Mouse (Mus musculus) ES-E14 (cell line): ENCODE data around the gene Il16. TPM values are rescaled to one million over a fixed set of nuclear protein-coding genes. Genes with fewer than 3 reads are reported as not detected.

Experiments
- DNase-seq: peaks from one replicate; pipeline ENCODE4 v3.0.0-alpha.2; 2013; ENCODE audit warnings: low read depth, low spot score
- H3K27ac ChIP-seq: 2 replicates; pipeline ENCODE4 v1.5.1; 2012; ENCODE audit warnings: low read depth, mild to moderate bottlenecking, low read length, moderate library complexity, mixed read lengths; ENCODE audit not compliant: poor library complexity, insufficient read depth, severe bottlenecking
- H3K36me3 ChIP-seq: 2 replicates; pipeline ENCODE4 v1.6.1; 2012; ENCODE audit warnings: mild to moderate bottlenecking, low read length, moderate library complexity, mixed read lengths; ENCODE audit not compliant: control insufficient read depth, poor library complexity, insufficient read depth, severe bottlenecking
- H3K4me1 ChIP-seq, 2 experiments: fragments of 150-350 bp in 1 of 2; sonication (generic) in 1 of 2; 2 replicates each; pipeline ENCODE4 v1.6.1; 2012; ENCODE audit warnings: low read length in 2 of 2, mild to moderate bottlenecking in 1 of 2, mixed read lengths in 1 of 2; ENCODE audit not compliant: control insufficient read depth in 2 of 2, insufficient read depth in 2 of 2, poor library complexity in 1 of 2
- H3K4me3 ChIP-seq, 2 experiments: fragments of 150-350 bp in 1 of 2; sonication (generic) in 1 of 2; 2 replicates each; pipeline ENCODE4 v1.5.1; 2012; ENCODE audit warnings: low read length in 2 of 2, low read depth in 1 of 2, mild to moderate bottlenecking in 1 of 2, mixed read lengths in 1 of 2; ENCODE audit not compliant: insufficient read depth in 1 of 2, poor library complexity in 1 of 2, severe bottlenecking in 1 of 2
- H3K9ac ChIP-seq: 2 replicates; pipeline ENCODE4 v1.6.1; 2012; ENCODE audit warnings: low read depth, mild to moderate bottlenecking, low read length, mixed read lengths; ENCODE audit not compliant: poor library complexity, insufficient read depth, severe bottlenecking
- H3K9me3 ChIP-seq: fragments of 150-350 bp; sonication (generic); 2 replicates; pipeline ENCODE4 v1.6.1; 2012; ENCODE audit warnings: low read depth, mild to moderate bottlenecking, low read length; ENCODE audit not compliant: control insufficient read depth, insufficient read depth
- CHD2 ChIP-seq: IDR thresholded peaks from 2 replicates; pipeline ENCODE4 v1.6.1; 2014; ENCODE audit warnings: mild to moderate bottlenecking, low read depth, low read length, inconsistent platforms
- HCFC1 ChIP-seq: IDR thresholded peaks from 2 replicates; pipeline ENCODE4 v1.6.1; 2012; ENCODE audit warnings: low read length, inconsistent platforms, borderline replicate concordance; ENCODE audit not compliant: insufficient read depth
- MAFK ChIP-seq: IDR thresholded peaks from 2 replicates; pipeline ENCODE4 v1.6.1; 2014; ENCODE audit warnings: mild to moderate bottlenecking, low read depth, low read length, inconsistent platforms; ENCODE audit not compliant: insufficient read depth
- ZC3H11A ChIP-seq: IDR thresholded peaks from 2 replicates; pipeline ENCODE4 v1.6.1; 2012; ENCODE audit warnings: low read depth, mild to moderate bottlenecking, inconsistent platforms, low read length, borderline replicate concordance
- ZNF384 ChIP-seq: IDR thresholded peaks from 2 replicates; pipeline ENCODE4 v1.6.1; 2012; ENCODE audit warnings: low read depth, low read length, inconsistent platforms
- in situ Hi-C, 2 experiments: fragments of 600-800 bp; cut with MboI; formaldehyde crosslinking; loops; one replicate each; pipeline ENCODE4 v1.15.1; 2025; ENCODE audit warnings: low sequenced_read_pairs in 2 of 2, inconsistent platforms in 1 of 2; ENCODE audit not compliant: unreplicated experiment in 2 of 2
- total RNA-seq: library from RNA; depleted of rRNA; stranded (reverse); fragments of 300-350 nt; gene quantifications from 2 replicates; pipeline ENCODE4 v1.2.3, GENCODE M21; 2012

The Il16 gene
- total RNA-seq, 1 experiment = 0.36 TPM

GRCm38 (mm10) chr7:83606796-83607195 is 138.7 kb downstream of the Il16 start:
- Histone ChIP-seq H3K36me3 (no peaks in the 10 kb centered on the region), H3K9ac (no peak overlapping the region), H3K27ac (no peak overlapping the region), H3K9me3 (no peaks in the 10 kb centered on the region), H3K4me1 (no peaks in the 10 kb centered on the region), H3K4me3 (no peak overlapping the region)
- no peak for DNase-seq
- no peak for TF ChIP-seq MAFK
- no peak for TF ChIP-seq HCFC1
- no peak for TF ChIP-seq CHD2
- no peak for TF ChIP-seq ZNF384
- TF ChIP-seq ZC3H11A = no peak
- in situ Hi-C loops = no loop called here

- H3K27ac ChIP-seq = no peak overlapping the region
- in situ Hi-C loops = no loop called here
- peaks cover 0 to 2% of the 10 kb centered on the region in 2 experiments; a peak in 1 of 4 replicates for H3K4me1 ChIP-seq
- no peaks in the 10 kb centered on the region for H3K9me3 ChIP-seq
- no peak for DNase-seq
- H3K9ac ChIP-seq = no peak overlapping the region
- no peak overlapping the region for H3K4me3 ChIP-seq
- TF ChIP-seq HCFC1 (no peak), ZC3H11A (no peak), MAFK (no peak), ZNF384 (no peak), CHD2 (no peak)
- H3K36me3 ChIP-seq = no peaks in the 10 kb centered on the region
Measured at GRCm38 (mm10) chr7:83604180-83604944, 141.2 kb downstream of the Il16 start.

DNA sequence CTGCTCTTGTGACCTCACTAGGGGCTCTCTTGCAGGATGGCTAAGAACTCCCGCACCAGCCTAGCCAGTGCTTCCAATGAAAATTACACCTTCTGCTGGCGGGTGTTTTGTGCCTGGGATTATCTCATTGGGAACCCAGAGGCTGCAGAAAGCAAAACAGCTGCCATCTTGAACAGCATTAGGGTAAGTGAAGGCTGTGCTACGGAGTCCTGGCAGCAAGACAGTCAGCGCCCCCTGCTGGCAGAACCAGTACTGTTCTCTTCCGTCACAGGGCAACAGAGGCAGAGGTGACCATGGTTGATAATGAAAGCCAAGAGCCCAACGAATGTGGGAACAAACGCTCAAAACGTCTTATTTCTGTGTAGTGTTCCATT is 145.6 kb downstream of the Il16 start:
- H3K9me3 ChIP-seq = no peaks in the 10 kb centered on the region
- no peak overlapping the region for H3K9ac ChIP-seq
- H3K27ac ChIP-seq = no peak overlapping the region
- in situ Hi-C loops = no loop called here
- no peak overlapping the region for H3K4me3 ChIP-seq
- DNase-seq = peak; percentile 59
- H3K4me1 ChIP-seq = peaks cover 0 to 2% of the 10 kb centered on the region in 2 experiments; a peak in 1 of 4 replicates
- TF ChIP-seq ZC3H11A (peak; percentile 30; the same call in 1 of the 2 replicates), ZNF384 (no peak)
- H3K36me3 ChIP-seq = no peaks in the 10 kb centered on the region

DNA sequence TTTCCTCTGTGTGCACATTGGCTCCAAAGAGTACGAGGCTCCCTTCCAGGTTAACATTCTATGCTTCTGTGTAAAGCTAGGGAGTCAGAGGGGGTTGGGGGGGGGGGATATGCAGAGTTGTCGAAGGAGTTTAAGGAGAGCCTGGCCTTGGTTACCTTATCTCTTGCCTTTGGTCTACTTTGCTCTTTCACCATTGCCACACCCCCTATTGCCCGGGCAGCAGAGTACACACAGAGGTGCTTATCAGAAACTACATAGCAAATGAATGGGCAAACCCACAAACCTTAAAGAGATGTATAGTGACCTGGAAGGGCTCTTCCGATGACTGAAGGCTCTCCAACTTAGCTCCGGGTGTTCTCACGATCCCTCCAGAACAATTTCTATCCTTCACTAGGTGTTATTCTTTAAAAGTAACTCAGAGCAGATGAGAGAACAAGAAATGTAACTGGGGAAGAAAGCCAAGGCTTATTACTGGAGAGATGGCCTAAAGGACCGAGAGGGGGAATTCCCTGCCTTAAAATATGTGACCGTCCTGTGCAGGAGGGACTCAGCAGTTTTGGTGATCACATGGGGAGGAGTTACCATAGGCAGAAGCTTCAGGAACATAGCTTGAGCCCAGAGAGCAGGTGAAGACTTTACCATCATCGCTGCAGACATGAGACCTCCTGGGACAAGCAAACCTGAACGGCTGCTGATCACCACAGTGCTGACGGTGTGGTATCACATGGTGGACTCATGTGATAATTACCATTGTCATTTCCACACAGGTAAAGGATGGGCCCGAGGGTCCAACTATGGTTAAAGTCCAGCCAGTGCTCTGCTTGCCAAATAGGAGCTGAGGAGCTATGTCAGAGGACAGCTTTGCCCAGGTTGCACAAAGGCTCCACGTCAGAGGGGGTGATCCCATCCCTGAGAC is 146.3 kb downstream of the Il16 start:
- Histone ChIP-seq H3K9ac (no peak overlapping the region), H3K4me3 (no peak overlapping the region), H3K27ac (no peak overlapping the region), H3K9me3 (no peaks in the 10 kb centered on the region), H3K36me3 (no peaks in the 10 kb centered on the region), H3K4me1 (peaks cover 0 to 2% of the 10 kb centered on the region in 2 experiments; a peak in 1 of 4 replicates)
- DNase-seq = no peak
- in situ Hi-C loops = no loop called here
- TF ChIP-seq MAFK (no peak), HCFC1 (no peak), ZNF384 (no peak), CHD2 (no peak)
